Mouse (Mus musculus): ENCODE results near the gene Hnrnpul1.

DNA sequence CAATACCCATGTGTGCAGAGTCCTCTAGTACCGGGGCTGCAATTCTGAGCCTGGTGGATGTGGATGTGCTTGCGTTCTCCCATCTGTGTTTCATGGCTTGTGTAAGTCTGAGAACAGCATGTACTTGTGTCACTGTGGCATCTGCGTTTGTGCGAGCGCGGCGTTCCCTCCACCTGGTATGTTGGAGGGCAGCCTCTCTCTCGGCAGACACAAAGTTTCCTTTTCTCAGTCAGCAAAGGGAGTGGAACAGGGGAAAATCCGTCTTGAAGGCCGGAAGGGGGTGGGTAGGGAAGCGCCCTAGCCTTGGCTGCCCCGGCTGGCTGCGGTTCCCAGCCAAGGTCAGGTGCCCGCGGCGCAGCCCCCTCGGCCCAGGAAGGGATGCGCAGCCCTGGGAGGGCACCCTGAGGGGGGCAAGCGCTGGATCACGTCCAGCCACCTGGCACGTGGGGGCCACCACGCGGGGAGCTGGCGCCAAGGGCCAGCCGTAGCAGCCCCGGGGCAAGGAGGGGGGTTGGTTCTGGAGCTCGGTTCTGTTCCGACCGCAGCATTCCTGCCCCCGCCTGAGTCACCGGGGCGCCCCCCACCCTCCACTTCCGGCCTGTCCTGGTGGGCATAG lies 26.9 kb upstream of the Hnrnpul1 start:
- TF ChIP-seq CTCF (IDR thresholded peaks at IDR 0.05; ENCODE audit: borderline replicate concordance, extremely low read depth, insufficient read depth, insufficient read length) (no peak), POLR2A (IDR thresholded peaks at IDR 0.05; ENCODE audit: borderline replicate concordance, extremely low read depth, insufficient read depth, insufficient read length, poor library complexity, severe bottlenecking) (no peak)

All from brain, embryonic 14.5 days (tissue).